Mouse (Mus musculus) spleen, adult 2 months (tissue): ENCODE data around the gene Tmem150c. TPM values are rescaled to one million over a fixed set of nuclear protein-coding genes. Genes with fewer than 3 reads are reported as not detected.

ENCODE experiments used
- DNase-seq, 2 experiments: peaks; one replicate each; pipeline versions ENCODE4 v3.0.0 to v3.0.0-alpha.2; 2012 to 2021; ENCODE audit warnings: low spot score in 2 of 2, low read depth in 1 of 2
- H3K27ac ChIP-seq: fragments of 200-500 bp; 2 replicates; pipeline ENCODE4 v1.5.1; 2012; ENCODE audit warnings: low read length, inconsistent platforms; ENCODE audit not compliant: insufficient read depth
- H3K27me3 ChIP-seq: fragments of 200-500 bp; 2 replicates; pipeline ENCODE4 v1.6.1; 2012; ENCODE audit warnings: mild to moderate bottlenecking, moderate library complexity, low read length, inconsistent platforms; ENCODE audit not compliant: control insufficient read depth, insufficient read depth
- H3K36me3 ChIP-seq: fragments of 200-500 bp; 2 replicates; pipeline ENCODE4 v1.6.1; 2012; ENCODE audit warnings: mild to moderate bottlenecking, low read length, inconsistent platforms; ENCODE audit not compliant: control insufficient read depth, insufficient read depth
- H3K4me1 ChIP-seq: fragments of 200-500 bp; 2 replicates; pipeline ENCODE4 v1.6.1; 2011; ENCODE audit warnings: inconsistent platforms; ENCODE audit not compliant: control insufficient read depth, insufficient read depth, insufficient read length
- H3K4me3 ChIP-seq: fragments of 200-500 bp; 2 replicates; pipeline ENCODE4 v1.5.1; 2011; ENCODE audit warnings: mild to moderate bottlenecking, inconsistent platforms; ENCODE audit not compliant: insufficient read depth, insufficient read length; ENCODE audit errors: extremely low read depth
- CTCF ChIP-seq: fragments of 200-500 bp; IDR thresholded peaks from 2 replicates; pipeline ENCODE4 v1.5.1; 2011; ENCODE audit warnings: mild to moderate bottlenecking, inconsistent platforms; ENCODE audit not compliant: insufficient read depth, insufficient read length, insufficient replicate concordance; ENCODE audit errors: extremely low read depth
- POLR2A ChIP-seq: fragments of 200-500 bp; IDR thresholded peaks from 2 replicates; pipeline ENCODE4 v1.6.1; 2011; ENCODE audit warnings: low read depth, low read length, inconsistent platforms
- WGBS: fragments of 180-500 bp; shearing (Covaris S2); methylation state at CpG from one replicate; pipeline ENCODE4 v1.1.7; 2018; 5-methylcytosine and 5-hydroxymethylcytosine counted together
- polyA plus RNA-seq: library from polyadenylated mRNA; depleted of rRNA; stranded (reverse); fragments of >200 nt; gene quantifications from 2 replicates; pipeline ENCODE4 v1.2.3, GENCODE M21; 2012; rRNA removed

Gene Tmem150c
- 0.55 and 0.69 TPM in 2 replicates for polyA plus RNA-seq

GRCm38 (mm10) chr5:100159638-100159973 lies at the start of gene Tmem150c:
Gene Tmem150c, minus strand, starts transcription at chr5:100159808.
- 26% methylated on average over 6 of the region's 6 CpGs for WGBS
- DNase-seq: no peak
- H3K27me3 ChIP-seq: peaks cover 13% of the 10 kb centered on the region
- 0 out of 2 replicates have a peak, but pooled peaks cover 6% of the 10 kb centered on the region for H3K4me1 ChIP-seq
- H3K4me3 ChIP-seq: peak within 1 kb of the TSS; percentile 48; the same call in 1 of the 2 replicates
- TF ChIP-seq CTCF (no peak), POLR2A (no peak)
- no peak within 1 kb of the TSS for H3K27ac ChIP-seq
- no peaks in the 10 kb centered on the region for H3K36me3 ChIP-seq

DNA sequence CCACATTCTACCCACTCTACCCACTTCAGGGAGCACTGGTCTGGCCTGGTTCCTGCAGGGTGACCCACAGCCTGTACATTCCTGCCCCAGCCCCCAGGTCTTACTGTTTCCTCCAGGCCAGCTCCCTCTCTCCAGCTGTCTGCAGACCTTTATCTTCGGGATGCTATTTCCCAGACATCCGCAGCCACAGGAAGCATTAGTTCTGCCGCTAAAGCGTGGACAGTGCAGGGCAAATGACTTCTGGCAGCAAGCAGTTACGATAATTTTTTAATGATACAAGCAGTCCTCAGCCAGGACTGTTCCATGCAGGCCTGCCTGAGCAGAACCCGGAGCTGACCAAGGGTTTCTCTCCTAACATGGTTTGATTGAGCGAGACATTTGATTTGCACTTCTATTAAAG lies 49.5 kb upstream of the Tmem150c start:
- Histone ChIP-seq H3K4me1 (no peaks in the 10 kb centered on the region), H3K36me3 (no peaks in the 10 kb centered on the region), H3K27me3 (no peaks in the 10 kb centered on the region), H3K27ac (no peak overlapping the region), H3K4me3 (no peak overlapping the region)
- 86% methylated on average over 7 of the region's 7 CpGs for WGBS
- TF ChIP-seq CTCF (no peak), POLR2A (no peak)
- no peak for DNase-seq

GRCm38 (mm10) chr5:100206675-100207074 lies 47.1 kb upstream of the Tmem150c start:
- H3K36me3 ChIP-seq: no peaks in the 10 kb centered on the region
- 81% methylated on average over 6 of the region's 6 CpGs for WGBS
- no peak for TF ChIP-seq CTCF
- no peak for TF ChIP-seq POLR2A
- no peak overlapping the region for H3K27ac ChIP-seq
- no peaks in the 10 kb centered on the region for H3K27me3 ChIP-seq
- no peaks in the 10 kb centered on the region for H3K4me1 ChIP-seq
- H3K4me3 ChIP-seq: no peak overlapping the region
- DNase-seq: no peak

DNA sequence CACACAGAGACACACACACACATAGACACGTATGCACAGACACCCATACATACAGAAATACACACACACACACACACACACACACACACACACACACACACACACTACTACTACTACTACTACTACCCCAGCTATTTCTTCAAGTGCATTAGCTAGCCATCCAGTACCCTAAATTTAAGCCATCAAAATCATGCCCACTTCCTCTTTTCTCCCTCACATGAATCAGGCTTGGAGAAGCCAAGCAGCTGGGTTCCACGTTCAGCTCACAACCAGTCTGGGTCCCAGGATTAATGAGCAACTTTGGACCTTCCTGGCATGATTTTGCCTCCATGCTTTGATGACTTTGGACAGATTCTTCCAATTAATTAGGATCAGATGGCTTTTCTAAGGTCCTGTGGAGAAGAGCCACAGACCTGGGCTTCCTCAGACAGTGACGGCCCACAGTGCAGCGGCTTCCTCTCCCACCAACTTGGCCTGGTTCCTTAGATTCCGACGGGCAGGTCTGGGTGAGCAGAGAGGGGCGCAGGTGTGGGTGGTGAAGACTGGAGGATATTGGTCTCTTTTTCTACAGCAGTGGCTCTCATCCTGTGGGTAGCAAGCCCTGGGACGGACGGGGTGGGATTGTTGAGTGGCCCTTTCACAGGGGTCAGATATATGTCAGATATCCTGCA lies 46.0 kb upstream of the Tmem150c start:
- no peak overlapping the region for H3K4me3 ChIP-seq
- DNase-seq: no peak
- WGBS: 37% methylated on average over 9 of the region's 9 CpGs
- H3K4me1 ChIP-seq: 0 out of 2 replicates have a peak, but pooled peaks cover 2% of the 10 kb centered on the region
- no peak overlapping the region for H3K27ac ChIP-seq
- H3K36me3 ChIP-seq: no peaks in the 10 kb centered on the region
- H3K27me3 ChIP-seq: no peaks in the 10 kb centered on the region
- TF ChIP-seq CTCF (no peak), POLR2A (no peak)

- Histone ChIP-seq H3K27ac (no peak overlapping the region), H3K36me3 (no peaks in the 10 kb centered on the region), H3K4me3 (no peak overlapping the region), H3K4me1 (peaks cover 4% of the 10 kb centered on the region; the same call in 1 of the 2 replicates), H3K27me3 (no peaks in the 10 kb centered on the region)
- 26% methylated on average over 5 of the region's 5 CpGs for WGBS
- peak in 1 of 2 experiments; percentile 3 for DNase-seq
- TF ChIP-seq POLR2A (no peak), CTCF (no peak)
Measured at GRCm38 (mm10) chr5:100200805-100201204, 41.2 kb upstream of the Tmem150c start.

DNA sequence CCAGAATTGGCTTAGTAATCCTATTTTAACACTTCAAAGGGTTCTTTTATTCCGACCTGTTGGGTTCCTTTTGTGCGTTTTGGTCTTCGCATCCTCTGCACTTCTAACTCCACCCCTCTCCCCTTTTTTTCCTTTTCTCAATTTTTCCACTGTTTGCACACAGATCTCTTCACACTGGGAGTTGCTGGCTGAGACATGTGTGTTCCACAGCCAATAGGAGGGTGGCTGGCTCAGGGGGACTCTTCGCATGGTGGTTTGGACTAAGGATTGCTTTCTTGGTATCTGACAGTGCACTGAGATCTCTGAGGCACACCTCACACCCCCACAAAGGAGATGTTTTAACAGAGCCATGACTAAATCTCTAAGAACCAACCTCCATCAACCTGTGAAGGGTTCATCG lies 40.7 kb upstream of the Tmem150c start:
- no peak for DNase-seq
- Histone ChIP-seq H3K4me3 (no peak overlapping the region), H3K27me3 (no peaks in the 10 kb centered on the region), H3K27ac (no peak overlapping the region), H3K36me3 (no peaks in the 10 kb centered on the region), H3K4me1 (peaks cover 4% of the 10 kb centered on the region; the same call in 1 of the 2 replicates)
- TF ChIP-seq POLR2A (no peak), CTCF (no peak)
- WGBS: 69% methylated on average over 5 of the region's 5 CpGs
